Mouse (Mus musculus): ENCODE results near the gene Gm10134.

The Gm10134 gene

DNA sequence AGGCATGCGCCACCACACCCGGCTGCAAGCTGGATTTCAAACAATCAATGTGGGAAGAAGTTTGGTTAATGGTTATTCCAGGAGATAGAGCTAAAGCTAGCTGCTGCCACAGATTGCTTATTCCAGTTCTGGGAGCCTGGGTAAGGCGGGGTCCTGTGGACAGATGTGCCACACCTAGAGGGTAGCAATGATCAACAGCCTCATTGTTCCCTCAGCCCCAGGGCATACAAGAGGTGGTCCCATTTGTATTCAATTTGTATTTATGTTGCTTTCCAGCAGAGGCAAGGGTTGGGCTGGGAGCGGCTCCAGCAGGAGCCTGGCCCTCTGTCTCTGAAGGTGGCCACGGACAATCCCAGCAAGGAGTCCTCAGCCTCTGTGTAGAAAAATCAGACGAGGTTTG is 396 bp downstream of the Gm10134 start:
- no peak for DNase-seq

DNA sequence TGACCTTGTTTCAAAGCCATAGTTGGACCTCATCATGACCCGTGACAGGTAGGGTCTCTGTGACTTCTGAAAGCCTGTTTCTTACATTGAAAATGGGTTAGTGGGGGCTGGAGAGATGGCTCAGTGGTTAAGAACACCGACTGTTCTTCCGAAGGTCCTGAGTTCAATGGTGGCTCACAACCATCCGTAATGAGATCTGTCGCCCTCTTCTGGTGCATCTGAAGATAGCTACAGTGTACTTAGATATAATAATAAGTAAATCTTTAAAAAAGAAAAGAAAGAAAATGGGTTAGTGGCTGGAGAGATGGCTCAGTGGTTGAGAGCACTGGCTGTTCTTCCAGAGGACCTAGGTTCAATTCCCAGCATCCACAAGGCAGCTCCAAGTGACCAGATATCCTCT is 5.7 kb downstream of the Gm10134 start:
- peak; percentile 2 for DNase-seq

- peak; percentile 76 for DNase-seq
Measured at GRCm38 (mm10) chr2:28512798-28513401, 7.0 kb downstream of the Gm10134 start, which contains the start of gene Ralgds. TSS of gene Ralgds (plus strand) at chr2:28513125.

GRCm38 (mm10) chr2:28513431-28514370 is 7.8 kb downstream of the Gm10134 start:
- no peak for DNase-seq

DNA sequence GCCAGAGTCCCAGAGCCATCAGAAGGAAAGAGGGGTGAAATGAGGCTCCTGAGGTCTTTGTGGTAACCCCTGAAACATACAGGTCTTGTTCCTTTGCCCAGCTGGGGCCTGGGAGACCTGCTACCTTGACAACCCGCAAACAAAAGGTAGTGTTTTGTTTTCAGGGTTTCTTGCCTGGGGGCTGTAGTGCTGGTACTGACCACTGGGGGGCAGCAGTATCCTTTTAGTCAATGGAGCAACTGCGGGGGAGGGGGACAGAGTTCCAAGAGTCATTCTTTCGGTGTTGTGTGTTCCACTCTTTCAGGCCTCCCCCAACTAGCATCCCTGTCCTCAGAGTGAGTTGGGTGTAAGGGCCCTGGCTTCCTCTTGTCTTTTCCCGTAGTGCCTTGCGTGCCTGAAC is 8.6 kb downstream of the Gm10134 start:
- peak; percentile 71 for DNase-seq

DNA sequence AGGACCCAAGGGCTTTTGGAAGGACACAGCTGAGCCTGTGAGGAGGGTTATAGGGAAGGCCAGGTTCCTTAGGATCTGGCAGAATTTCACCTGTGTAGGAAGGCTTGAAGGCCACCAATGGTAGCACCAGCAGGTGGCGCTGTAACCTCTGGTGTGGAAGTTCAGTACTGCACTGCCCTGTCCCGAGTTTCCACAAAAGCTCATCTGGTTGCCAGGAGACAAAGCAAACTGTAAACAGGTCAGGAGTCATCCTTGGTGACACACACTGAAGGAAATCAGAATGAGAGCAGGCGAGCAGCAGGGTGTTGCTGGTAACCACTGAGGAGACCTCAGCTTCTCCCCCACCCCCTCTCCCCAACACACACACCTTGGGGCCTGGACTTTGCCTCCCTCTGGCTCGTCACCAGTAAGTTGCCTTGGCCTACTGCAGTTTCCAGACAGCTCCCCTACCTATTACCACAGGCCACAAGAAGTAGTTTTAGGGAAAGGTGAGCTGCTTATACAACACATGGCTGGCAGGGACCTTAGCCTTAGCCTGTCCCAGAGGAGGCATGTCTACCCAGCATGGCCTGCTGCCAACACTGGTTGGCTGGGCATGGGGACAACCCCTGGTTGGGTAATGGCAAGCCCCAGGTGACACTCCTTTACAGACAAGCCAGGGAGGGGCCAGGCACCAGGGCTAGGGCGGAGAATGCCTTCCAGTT is 11.5 kb downstream of the Gm10134 start:
- DNase-seq = no peak

DNA sequence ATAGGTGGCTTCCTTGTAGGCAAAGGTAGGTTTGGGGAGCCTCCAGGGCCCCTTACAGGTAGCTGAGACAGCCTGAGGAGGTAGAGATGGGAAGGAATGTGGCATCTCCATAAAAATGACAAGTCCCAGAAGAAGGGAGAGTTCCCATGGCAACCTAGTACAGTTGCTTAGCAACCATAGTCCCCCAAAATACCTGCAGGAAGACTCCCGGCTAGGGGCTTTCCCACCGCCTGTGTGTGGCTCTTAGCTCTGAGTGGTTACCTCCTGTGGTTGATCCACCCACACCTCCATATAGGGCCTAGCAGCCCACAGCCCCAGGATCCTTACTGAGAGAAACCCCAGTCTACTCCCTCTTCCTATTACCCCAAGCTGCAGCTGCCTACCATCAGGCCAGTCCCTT is 12.3 kb downstream of the Gm10134 start:
- peak; percentile 76 for DNase-seq

DNA sequence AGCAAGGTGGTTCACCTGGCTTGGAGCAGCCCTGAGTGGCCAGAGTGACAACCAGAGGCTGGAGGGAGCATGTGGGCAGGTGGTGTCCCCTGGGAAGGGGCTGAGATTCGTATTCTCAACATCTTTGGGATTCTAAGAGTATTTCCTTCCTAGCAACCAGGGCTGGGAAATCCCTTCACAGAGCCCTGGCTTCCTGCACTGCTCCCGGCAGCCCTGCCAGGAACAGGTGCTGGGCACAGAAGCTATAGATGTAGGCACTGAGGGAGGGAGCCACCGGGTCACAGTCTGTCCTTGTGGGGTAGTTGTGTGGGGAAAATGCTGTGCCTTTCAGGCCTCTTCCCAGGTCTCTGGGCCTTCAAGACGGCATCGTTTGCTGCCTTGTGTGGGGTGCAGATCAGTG is 14.7 kb downstream of the Gm10134 start:
- no peak for DNase-seq

DNA sequence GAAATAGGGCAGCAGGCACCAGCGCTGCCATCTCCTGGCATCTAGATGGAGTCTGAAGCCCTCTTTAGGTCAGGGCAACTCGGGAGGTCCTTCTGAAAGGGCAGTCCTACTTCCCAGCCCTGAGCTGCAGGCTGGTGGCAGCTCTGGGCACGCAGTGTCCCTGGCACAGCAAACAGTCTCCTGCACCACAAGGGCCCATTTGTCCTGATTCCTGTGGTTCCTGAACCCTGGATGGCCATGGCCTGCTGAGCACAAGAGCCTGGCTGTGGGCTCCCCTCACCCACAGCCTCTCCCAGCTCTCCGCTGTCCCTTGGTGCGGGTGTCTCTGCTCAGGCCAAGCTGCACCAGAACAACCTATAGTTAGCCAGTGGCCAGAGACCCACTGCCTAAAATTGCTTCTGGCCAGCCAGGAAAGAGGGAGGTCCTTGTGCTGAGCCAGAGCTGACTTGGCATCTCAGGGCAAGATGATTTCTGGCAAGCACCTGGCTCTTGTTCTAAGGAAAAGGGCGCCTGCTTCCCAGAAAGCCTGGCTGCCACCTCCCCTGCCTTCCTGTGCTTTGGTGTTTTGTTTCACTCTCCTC is 15.8 kb downstream of the Gm10134 start:
- peak; percentile 52 for DNase-seq

- no peak for DNase-seq
Measured at GRCm38 (mm10) chr2:28522166-28522565, 16.3 kb downstream of the Gm10134 start.

DNA sequence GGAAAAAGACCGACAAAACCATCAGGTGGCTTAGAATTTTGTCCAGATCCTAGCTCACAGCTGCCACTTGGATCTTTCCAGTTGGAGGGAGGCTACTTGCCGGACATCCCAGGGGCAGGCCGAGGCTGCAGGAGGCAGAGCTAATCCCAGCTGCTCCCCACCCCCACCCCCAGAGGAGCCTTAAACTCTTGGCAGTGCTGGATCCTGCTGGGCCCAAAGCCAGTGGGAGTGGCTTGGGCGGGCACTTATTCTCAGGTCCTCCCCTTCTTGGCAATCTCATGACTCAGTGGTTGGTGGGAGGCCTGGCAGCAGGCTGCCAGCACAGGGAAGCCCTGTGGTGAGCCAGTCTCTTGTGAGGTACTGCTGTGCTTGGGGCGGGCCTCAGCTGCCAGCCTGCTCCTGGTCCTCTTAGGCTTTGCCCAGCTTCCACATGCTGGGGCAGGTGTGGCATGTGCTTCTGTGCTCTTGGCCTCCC is 17.8 kb downstream of the Gm10134 start:
- peak; percentile 86 for DNase-seq

GRCm38 (mm10) chr2:28524406-28524805 is 18.5 kb downstream of the Gm10134 start:
- DNase-seq = no peak

- no peak for DNase-seq
Measured at GRCm38 (mm10) chr2:28525219-28525942, 19.5 kb downstream of the Gm10134 start.

GRCm38 (mm10) chr2:28525943-28526876 is 20.3 kb downstream of the Gm10134 start:
- no peak for DNase-seq

- DNase-seq = no peak
Measured at GRCm38 (mm10) chr2:28527436-28528353, 21.8 kb downstream of the Gm10134 start.

- DNase-seq = no peak
Measured at GRCm38 (mm10) chr2:28528354-28528730, 22.4 kb downstream of the Gm10134 start.

- DNase-seq = no peak
Measured at GRCm38 (mm10) chr2:28529856-28530255, 24.0 kb downstream of the Gm10134 start.

DNA sequence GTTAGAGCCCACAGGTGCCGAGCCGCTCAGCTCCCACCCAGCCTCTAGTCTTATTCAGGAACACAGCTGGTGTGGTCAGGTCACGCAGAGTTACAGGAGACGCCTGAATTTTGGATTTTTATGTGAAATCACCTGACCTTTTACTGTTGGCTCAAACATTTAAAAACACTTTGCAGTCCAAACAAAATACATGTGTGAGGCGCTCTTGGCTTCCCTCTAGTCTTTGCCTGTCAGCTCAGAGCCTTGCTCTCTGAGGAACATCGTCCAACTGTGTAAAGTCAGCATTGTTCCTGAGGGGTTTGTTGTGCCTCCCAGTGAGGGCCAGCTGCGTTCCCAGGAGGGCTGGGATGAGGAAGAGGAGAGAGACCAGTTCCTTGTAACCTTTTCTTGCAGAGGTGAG is 24.4 kb downstream of the Gm10134 start:
- no peak for DNase-seq

GRCm38 (mm10) chr2:28532938-28533771 is 27.3 kb downstream of the Gm10134 start:
- peak; percentile 88 for DNase-seq
